Mouse (Mus musculus) lung, embryonic 15.5 days (tissue): Measurements from ENCODE around the gene Tfg. TPM values are rescaled to one million over a fixed set of nuclear protein-coding genes. Genes with fewer than 3 reads are reported as not detected.

Experiments
- ATAC-seq: fragments of 200-750 bp; cut with Nextera tagmentation; 2 replicates; pipeline ENCODE4 v1.8.0; 2017; ENCODE audit warnings: moderate number of reproducible peaks, borderline replicate concordance; ENCODE audit not compliant: low FRiP score, low TSS enrichment; ENCODE audit errors: extremely low read depth
- H3K27ac ChIP-seq: fragments of 300-500 bp; sonication (generic); 2 replicates; pipeline ENCODE4 v1.5.1; 2015; ENCODE audit warnings: moderate library complexity, mild to moderate bottlenecking, inconsistent platforms
- H3K27me3 ChIP-seq: fragments of 300-500 bp; sonication (generic); 2 replicates; pipeline ENCODE4 v1.6.1; 2015; ENCODE audit warnings: inconsistent platforms
- H3K36me3 ChIP-seq: fragments of 300-500 bp; sonication (generic); 2 replicates; pipeline ENCODE4 v1.6.1; 2015; ENCODE audit warnings: inconsistent platforms
- H3K4me1 ChIP-seq: fragments of 300-500 bp; sonication (generic); 2 replicates; pipeline ENCODE4 v1.6.1; 2015; ENCODE audit warnings: inconsistent platforms
- H3K4me2 ChIP-seq: fragments of 300-500 bp; sonication (generic); 2 replicates; pipeline ENCODE4 v1.6.1; 2015; ENCODE audit warnings: inconsistent platforms, mild to moderate bottlenecking, moderate library complexity
- H3K4me3 ChIP-seq: fragments of 300-500 bp; sonication (generic); 2 replicates; pipeline ENCODE4 v1.5.1; 2015; ENCODE audit warnings: mild to moderate bottlenecking, inconsistent platforms
- H3K9ac ChIP-seq: fragments of 300-500 bp; sonication (generic); 2 replicates; pipeline ENCODE4 v1.6.1; 2015; ENCODE audit warnings: inconsistent platforms
- H3K9me3 ChIP-seq: fragments of 300-500 bp; sonication (generic); 2 replicates; pipeline ENCODE4 v1.6.1; 2016; ENCODE audit warnings: inconsistent platforms
- WGBS: fragments of 180-500 bp; shearing (Covaris S2); methylation state at CpG from one replicate; pipeline ENCODE4 v1.1.7; 2015; 5-methylcytosine and 5-hydroxymethylcytosine counted together
- polyA plus RNA-seq: library from polyadenylated mRNA; unstranded; fragments of >200 nt; fragmentation: Nextera tagmentation; extraction: Ambion mirVana; gene quantifications from 2 replicates; pipeline ENCODE4 v1.2.1, GENCODE M21; 2015

The Tfg gene
- polyA plus RNA-seq, 1 experiment from 2014 or later = 135 TPM

DNA sequence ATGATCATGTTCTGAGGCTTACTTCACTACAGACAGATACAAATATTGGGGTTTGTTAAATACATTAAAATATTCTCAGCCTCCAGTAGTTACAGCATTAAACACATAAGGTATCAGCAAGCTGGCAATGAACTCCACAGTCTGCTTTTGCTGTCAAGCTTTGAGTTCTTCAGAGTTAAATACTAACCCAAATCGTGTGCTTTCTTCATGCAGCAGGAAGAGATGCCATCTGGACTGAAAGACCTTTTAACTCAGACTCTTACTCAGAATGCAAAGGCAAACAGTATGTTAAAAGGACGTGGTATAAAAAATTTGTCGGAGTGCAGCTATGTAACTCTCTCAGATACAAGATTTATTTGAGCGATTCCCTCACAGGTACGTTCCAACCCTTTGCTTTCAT, 30.5 kb downstream of the Tfg start:
- WGBS = 90% methylated on average over 5 of the region's 5 CpGs

GRCm38 (mm10) chr16:56681010-56681645, 36.1 kb downstream of the Tfg start:
- Histone ChIP-seq H3K4me2 (no peak overlapping the region; the same call in 1 of the 2 replicates), H3K27ac (peak overlapping the region; percentile 45), H3K4me3 (no peak overlapping the region), H3K9ac (no peak overlapping the region), H3K9me3 (no peaks in the 10 kb centered on the region), H3K4me1 (0 out of 2 replicates have a peak, but pooled peaks cover 10% of the 10 kb centered on the region), H3K36me3 (peaks cover 17% of the 10 kb centered on the region; the same call in 1 of the 2 replicates), H3K27me3 (no peaks in the 10 kb centered on the region)
- WGBS = 42% methylated on average over 8 of the region's 8 CpGs
- ATAC-seq = peak; percentile 83

More for the DNA sequence above, 30.5 kb downstream of the Tfg start:
- Histone ChIP-seq H3K9ac (no peak overlapping the region), H3K36me3 (peaks cover 45% of the 10 kb centered on the region), H3K4me1 (0 out of 2 replicates have a peak, but pooled peaks cover 4% of the 10 kb centered on the region), H3K9me3 (no peaks in the 10 kb centered on the region), H3K27me3 (no peaks in the 10 kb centered on the region), H3K4me3 (no peak overlapping the region), H3K4me2 (no peak overlapping the region), H3K27ac (no peak overlapping the region)
- ATAC-seq = no peak

- no peaks in the 10 kb centered on the region for H3K9me3 ChIP-seq
- WGBS = 39% methylated on average over 4 of the region's 4 CpGs
- no peaks in the 10 kb centered on the region for H3K27me3 ChIP-seq
- 0 out of 2 replicates have a peak, but pooled peaks cover 10% of the 10 kb centered on the region for H3K4me1 ChIP-seq
- H3K27ac ChIP-seq = no peak overlapping the region
- no peaks in the 10 kb centered on the region for H3K36me3 ChIP-seq
- no peak overlapping the region for H3K4me3 ChIP-seq
- no peak overlapping the region for H3K4me2 ChIP-seq
- no peak overlapping the region for H3K9ac ChIP-seq
- ATAC-seq = no peak
Observed at GRCm38 (mm10) chr16:56677146-56677545, 40.1 kb downstream of the Tfg start.

DNA sequence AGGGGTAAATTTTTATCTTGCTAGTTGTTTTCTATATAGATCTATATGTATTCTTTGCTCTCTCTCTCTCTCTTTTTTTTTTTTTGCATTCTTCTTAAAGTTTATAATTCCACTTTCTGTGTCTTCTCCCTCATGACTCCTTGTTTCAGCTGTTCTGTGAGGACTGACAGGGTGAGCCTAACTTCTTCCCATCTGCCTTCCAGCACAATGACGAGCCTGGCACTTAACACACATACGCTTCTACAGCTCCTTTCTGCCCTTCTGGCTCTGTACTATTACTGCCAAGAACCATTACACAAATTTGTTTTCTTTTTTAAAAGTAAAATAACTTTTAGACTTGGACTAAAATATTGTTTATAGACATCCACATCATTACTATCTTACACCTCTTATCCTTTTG, 43.8 kb downstream of the Tfg start:
- Histone ChIP-seq H3K4me3 (no peak overlapping the region), H3K9ac (no peak overlapping the region), H3K4me1 (no peaks in the 10 kb centered on the region), H3K4me2 (no peak overlapping the region), H3K27ac (no peak overlapping the region), H3K27me3 (no peaks in the 10 kb centered on the region), H3K36me3 (no peaks in the 10 kb centered on the region), H3K9me3 (no peaks in the 10 kb centered on the region)
- peak; percentile 52; the same call in 1 of the 2 replicates for ATAC-seq
- 58% methylated on average over 2 of the region's 2 CpGs for WGBS

GRCm38 (mm10) chr16:56670941-56671340, 46.3 kb downstream of the Tfg start:
- Histone ChIP-seq H3K4me2 (no peak overlapping the region), H3K27ac (no peak overlapping the region), H3K27me3 (no peaks in the 10 kb centered on the region), H3K9me3 (no peaks in the 10 kb centered on the region), H3K36me3 (no peaks in the 10 kb centered on the region), H3K4me3 (no peak overlapping the region), H3K4me1 (no peaks in the 10 kb centered on the region), H3K9ac (no peak overlapping the region)
- WGBS = 50% methylated on average over 8 of the region's 8 CpGs
- ATAC-seq = no peak

DNA sequence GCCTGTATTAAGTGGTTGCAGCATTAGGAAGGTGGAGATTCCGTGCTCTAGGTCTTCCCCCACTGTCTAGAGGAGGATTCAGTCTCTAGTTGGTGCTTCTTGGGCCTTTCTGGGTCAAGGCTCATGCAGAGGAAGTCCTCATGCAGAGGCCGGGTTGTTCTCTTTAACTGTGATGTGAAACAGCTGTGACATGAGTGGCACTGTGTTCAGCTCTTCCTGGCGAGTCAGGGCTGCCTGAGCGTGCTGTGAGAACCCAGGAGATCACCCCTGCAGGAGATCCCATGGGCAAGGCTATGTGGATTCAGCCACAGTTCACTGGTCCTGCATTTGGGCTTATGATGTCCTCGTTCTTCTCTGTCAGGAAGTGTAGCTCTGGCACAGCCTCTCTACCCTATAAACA, 47.7 kb downstream of the Tfg start:
- 74% methylated on average over 5 of the region's 5 CpGs for WGBS
- no peaks in the 10 kb centered on the region for H3K9me3 ChIP-seq
- H3K4me1 ChIP-seq = no peaks in the 10 kb centered on the region
- H3K9ac ChIP-seq = no peak overlapping the region
- no peak overlapping the region for H3K27ac ChIP-seq
- no peaks in the 10 kb centered on the region for H3K36me3 ChIP-seq
- H3K4me2 ChIP-seq = no peak overlapping the region
- no peaks in the 10 kb centered on the region for H3K27me3 ChIP-seq
- no peak for ATAC-seq
- H3K4me3 ChIP-seq = no peak overlapping the region

DNA sequence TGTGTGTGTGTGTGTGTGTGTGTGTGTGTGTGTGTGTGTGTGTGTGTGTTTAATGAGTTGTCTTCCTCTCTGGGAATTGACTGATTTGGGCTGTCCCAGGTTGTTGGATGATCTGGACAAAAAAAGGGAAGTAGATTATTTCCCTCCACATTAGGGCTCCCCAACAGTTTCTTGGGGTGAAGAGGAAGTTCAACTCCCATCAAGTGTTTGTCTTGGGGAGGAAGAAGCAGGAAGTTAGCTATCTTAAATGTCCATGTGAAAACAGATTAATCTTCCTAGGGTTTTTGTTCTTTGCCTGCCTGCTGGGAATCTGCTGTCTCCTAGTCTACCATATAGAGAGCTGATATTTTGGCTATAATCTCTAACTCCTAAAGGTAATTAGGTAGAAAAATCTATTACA, 58.4 kb downstream of the Tfg start:
- H3K36me3 ChIP-seq = no peaks in the 10 kb centered on the region
- no peak for ATAC-seq

DNA sequence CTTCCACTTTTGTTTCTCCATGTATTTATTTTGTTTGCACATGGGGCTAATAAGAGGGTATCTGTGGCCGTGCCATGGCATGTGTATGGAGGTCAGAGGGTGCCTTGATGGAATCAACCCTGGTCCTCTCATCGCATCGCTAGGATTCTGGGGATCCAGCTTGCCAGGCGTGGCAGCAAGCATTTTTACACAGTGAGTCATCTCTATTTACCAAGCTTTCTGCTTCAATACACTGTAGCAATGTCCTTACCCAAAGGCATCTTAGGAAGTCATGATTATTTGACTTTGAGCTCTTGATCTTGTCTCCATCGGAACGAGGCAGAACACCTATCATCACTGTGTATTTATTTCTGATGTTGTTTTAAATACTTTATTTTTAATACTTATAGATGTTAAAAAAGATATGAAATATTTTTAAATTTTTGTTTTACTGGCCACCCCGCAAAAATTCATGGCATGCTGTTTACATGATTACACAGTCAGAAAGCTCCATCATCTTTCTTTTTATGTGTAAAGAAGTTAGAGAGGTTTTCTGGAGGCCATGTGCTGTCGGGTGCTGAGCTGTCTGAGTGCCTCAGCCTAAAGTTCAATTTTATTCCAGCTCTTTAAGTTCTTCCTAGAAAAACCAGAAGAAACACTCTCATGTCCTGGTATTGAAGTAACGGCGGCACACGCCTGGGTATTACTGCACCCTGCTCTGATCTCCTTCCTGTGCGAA, 61.9 kb downstream of the Tfg start:
- WGBS = 72% methylated on average over 12 of the region's 12 CpGs
- Histone ChIP-seq H3K27ac (no peak overlapping the region), H3K36me3 (no peaks in the 10 kb centered on the region), H3K9ac (no peak overlapping the region), H3K4me2 (no peak overlapping the region), H3K4me3 (no peak overlapping the region), H3K9me3 (no peaks in the 10 kb centered on the region), H3K27me3 (no peaks in the 10 kb centered on the region), H3K4me1 (no peaks in the 10 kb centered on the region)
- no peak for ATAC-seq

More for the DNA sequence above, 58.4 kb downstream of the Tfg start:
- H3K27ac ChIP-seq = no peak overlapping the region
- no peak overlapping the region for H3K9ac ChIP-seq
- H3K4me3 ChIP-seq = no peak overlapping the region
- no peaks in the 10 kb centered on the region for H3K4me1 ChIP-seq
- no peaks in the 10 kb centered on the region for H3K9me3 ChIP-seq
- no peaks in the 10 kb centered on the region for H3K27me3 ChIP-seq
- no peak overlapping the region for H3K4me2 ChIP-seq

DNA sequence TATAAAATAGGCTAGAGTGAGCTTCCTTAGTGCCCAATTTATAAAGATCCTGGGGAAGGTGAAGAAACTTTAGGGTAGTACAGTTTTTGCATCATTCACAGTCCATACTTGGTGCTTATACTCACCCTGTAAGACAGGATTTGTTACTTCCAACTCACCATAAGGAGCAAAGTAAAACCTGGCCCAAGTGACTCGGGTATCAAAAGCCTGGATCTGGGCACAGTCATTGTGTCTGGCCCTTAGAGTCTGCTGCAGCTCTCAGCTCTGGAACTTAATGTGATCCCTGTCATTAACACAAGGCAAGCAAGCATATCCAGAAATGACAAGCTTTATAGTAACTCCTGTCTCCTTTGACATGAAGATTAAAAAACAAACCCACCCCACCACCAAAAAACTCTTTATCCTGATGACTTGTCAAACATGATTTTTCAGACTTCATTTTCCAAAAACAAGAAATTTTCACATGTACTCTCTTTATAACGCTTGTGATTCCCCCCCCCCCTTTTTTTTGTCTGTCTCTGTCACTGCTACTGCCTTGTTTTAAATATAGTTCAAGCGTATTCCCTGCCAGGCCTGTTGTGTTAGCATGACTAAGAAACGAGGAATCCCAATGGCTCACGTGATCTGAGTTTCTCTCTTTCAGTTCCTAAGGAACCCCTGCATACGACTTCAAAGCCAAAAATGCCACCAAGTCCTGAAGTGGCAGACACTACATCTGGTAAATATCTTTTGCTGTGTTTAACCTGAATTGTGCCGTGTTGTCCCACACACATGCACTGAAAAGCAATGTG, 70.7 kb downstream of the Tfg start:
- no peak overlapping the region for H3K4me3 ChIP-seq
- 42% methylated on average over 7 of the region's 7 CpGs for WGBS
- no peak overlapping the region for H3K4me2 ChIP-seq
- H3K9ac ChIP-seq = no peak overlapping the region
- H3K27me3 ChIP-seq = no peaks in the 10 kb centered on the region
- H3K9me3 ChIP-seq = no peaks in the 10 kb centered on the region
- no peak for ATAC-seq
- H3K4me1 ChIP-seq = 0 out of 2 replicates have a peak, but pooled peaks cover 2% of the 10 kb centered on the region
- no peaks in the 10 kb centered on the region for H3K36me3 ChIP-seq
- H3K27ac ChIP-seq = no peak overlapping the region

GRCm38 (mm10) chr16:56645251-56645650, 72.0 kb downstream of the Tfg start:
- ATAC-seq = no peak
- no peak overlapping the region for H3K4me3 ChIP-seq
- H3K9me3 ChIP-seq = no peaks in the 10 kb centered on the region
- H3K9ac ChIP-seq = no peak overlapping the region
- H3K4me2 ChIP-seq = no peak overlapping the region
- 0 out of 2 replicates have a peak, but pooled peaks cover 2% of the 10 kb centered on the region for H3K4me1 ChIP-seq
- H3K27me3 ChIP-seq = no peaks in the 10 kb centered on the region
- H3K27ac ChIP-seq = no peak overlapping the region
- WGBS = 16% methylated on average over 2 of the region's 2 CpGs
- H3K36me3 ChIP-seq = no peaks in the 10 kb centered on the region
